Mouse (Mus musculus): Measurements from ENCODE around the gene Hist1h4h.
"Not testable (repeated sequence)": the region's sequence is repeated elsewhere in the genome, so short reads cannot be mapped to it uniquely, and the experiment has no call there.

Gene Hist1h4h

GRCm38 (mm10) chr13:23534368-23535131 lies 3.7 kb downstream of the Hist1h4h start:
- DNase-seq (ENCODE audit: low read depth, low spot score), result no peak

GRCm38 (mm10) chr13:23535137-23536075 lies 4.6 kb downstream of the Hist1h4h start, which contains the start of gene Hist1h3g:
Hist1h3g (plus strand) TSS chr13:23535422.
- DNase-seq (ENCODE audit: low read depth, low spot score), result not testable (repeated sequence)

- DNase-seq (ENCODE audit: low read depth, low spot score), result no peak
Observed at GRCm38 (mm10) chr13:23536076-23536822, 5.4 kb downstream of the Hist1h4h start.

GRCm38 (mm10) chr13:23537006-23537710 lies 6.3 kb downstream of the Hist1h4h start:
- DNase-seq (ENCODE audit: low read depth, low spot score), result no peak

- DNase-seq (ENCODE audit: low read depth, low spot score), result no peak
Observed at GRCm38 (mm10) chr13:23538249-23538648, 7.4 kb downstream of the Hist1h4h start.

GRCm38 (mm10) chr13:23539821-23540220 lies 9.0 kb downstream of the Hist1h4h start:
- not testable (repeated sequence) for DNase-seq (ENCODE audit: low read depth, low spot score)

GRCm38 (mm10) chr13:23541497-23541896 lies 10.6 kb downstream of the Hist1h4h start:
- no peak for DNase-seq (ENCODE audit: low read depth, low spot score)

GRCm38 (mm10) chr13:23542225-23542980 lies 11.6 kb downstream of the Hist1h4h start:
- DNase-seq (ENCODE audit: low read depth, low spot score), result not testable (repeated sequence)

GRCm38 (mm10) chr13:23542999-23543607 lies 12.3 kb downstream of the Hist1h4h start, which contains the start of gene Hist1h2bh:
Hist1h2bh (minus strand) TSS chr13:23543392.
- not testable (repeated sequence) for DNase-seq (ENCODE audit: low read depth, low spot score)

GRCm38 (mm10) chr13:23543965-23544786 lies 13.3 kb downstream of the Hist1h4h start, which contains the start of gene Hist1h3f:
Hist1h3f (plus strand) TSS chr13:23544052.
- DNase-seq (ENCODE audit: low read depth, low spot score), result no peak

- not testable (repeated sequence) for DNase-seq (ENCODE audit: low read depth, low spot score)
Observed at GRCm38 (mm10) chr13:23544787-23545120, 13.9 kb downstream of the Hist1h4h start.

GRCm38 (mm10) chr13:23546694-23547093 lies 15.8 kb downstream of the Hist1h4h start:
- DNase-seq (ENCODE audit: low read depth, low spot score), result no peak

- no peak for DNase-seq (ENCODE audit: low read depth, low spot score)
Observed at GRCm38 (mm10) chr13:23550761-23551145, 19.9 kb downstream of the Hist1h4h start.

- DNase-seq (ENCODE audit: low read depth, low spot score), result not testable (repeated sequence)
Observed at GRCm38 (mm10) chr13:23551146-23551834, 20.4 kb downstream of the Hist1h4h start, which contains the start of gene Hist1h4f. Hist1h4f (minus strand) TSS chr13:23551648.

GRCm38 (mm10) chr13:23551931-23552914 lies 21.4 kb downstream of the Hist1h4h start:
- DNase-seq (ENCODE audit: low read depth, low spot score), result no peak

GRCm38 (mm10) chr13:23552962-23553361 lies 22.1 kb downstream of the Hist1h4h start, which contains the start of gene Hist1h1d:
Hist1h1d (plus strand) TSS chr13:23553262.
- no peak for DNase-seq (ENCODE audit: low read depth, low spot score)

GRCm38 (mm10) chr13:23554393-23554792 lies 23.5 kb downstream of the Hist1h4h start:
- DNase-seq (ENCODE audit: low read depth, low spot score), result no peak

Data from WW6 (cell line).